Mouse (Mus musculus) cerebellum, postnatal 14 days (tissue): ENCODE data around the gene Idnk.
A peak's percentile ranks its signal among the peaks of the same experiment; 100 is the strongest.

Experiments used
- DNase-seq, 2 experiments: peaks; one replicate each; pipeline ENCODE4 v3.0.0; 2021; ENCODE audit warnings: mixed read lengths in 2 of 2

Idnk gene

GRCm38 (mm10) chr13:58194908-58195307, 37.5 kb downstream of the Idnk start:
- DNase-seq, result no peak

GRCm38 (mm10) chr13:58197211-58197610, 39.8 kb downstream of the Idnk start:
- DNase-seq, result peak; percentile 19 to 43

- DNase-seq, result no peak
These were observed 40.7 kb downstream of the Idnk start for GRCm38 (mm10) chr13:58197981-58198640.

GRCm38 (mm10) chr13:58201343-58201742, 43.9 kb downstream of the Idnk start:
- DNase-seq, result no peak

- no peak for DNase-seq
These were observed 44.5 kb downstream of the Idnk start for GRCm38 (mm10) chr13:58201908-58202307.

GRCm38 (mm10) chr13:58202903-58203302, 45.5 kb downstream of the Idnk start:
- DNase-seq, result peak; percentile 61 to 71

- DNase-seq, result no peak
These were observed 46.8 kb downstream of the Idnk start for GRCm38 (mm10) chr13:58204202-58204601.

GRCm38 (mm10) chr13:58204986-58205385, 47.5 kb downstream of the Idnk start:
- no peak for DNase-seq

GRCm38 (mm10) chr13:58206084-58206483, 48.6 kb downstream of the Idnk start:
- no peak for DNase-seq

- peak; percentile 60 to 72 for DNase-seq
These were observed 53.0 kb downstream of the Idnk start for GRCm38 (mm10) chr13:58210441-58210840.

- no peak for DNase-seq
These were observed 55.1 kb downstream of the Idnk start for GRCm38 (mm10) chr13:58212530-58212929.

- DNase-seq, result no peak
These were observed 56.4 kb downstream of the Idnk start for GRCm38 (mm10) chr13:58213801-58214200.
